Mouse (Mus musculus) G1E (cell line): Measurements from ENCODE around the gene Fermt1.

Experiments used
- CTCF ChIP-seq: IDR thresholded peaks from 2 replicates; pipeline ENCODE4 v1.5.1; 2012; ENCODE audit warnings: low read depth, low read length, inconsistent platforms, mixed read lengths
- GATA2 ChIP-seq: IDR thresholded peaks from 2 replicates; pipeline ENCODE4 v1.6.1; 2012; ENCODE audit warnings: low read depth, low read length, inconsistent platforms, borderline replicate concordance
- POLR2AphosphoS5 ChIP-seq: IDR thresholded peaks from 2 replicates; pipeline ENCODE4 v1.6.1; 2012; ENCODE audit warnings: low read depth, low read length, inconsistent platforms; ENCODE audit not compliant: insufficient replicate concordance
- TAL1 ChIP-seq: conservative IDR thresholded peaks from 2 replicates; pipeline ENCODE4 v1.6.1; 2012; ENCODE audit warnings: low read depth, low read length, inconsistent platforms, mixed read lengths

- TF ChIP-seq POLR2AphosphoS5 (no peak), GATA2 (no peak), CTCF (no peak), TAL1 (no peak)
Observed at GRCm38 (mm10) chr2:132992659-132993531, 47.2 kb upstream of the Fermt1 start.
